ENCODE assay signal across 9 mouse cellular contexts in the genomic region with DNA sequence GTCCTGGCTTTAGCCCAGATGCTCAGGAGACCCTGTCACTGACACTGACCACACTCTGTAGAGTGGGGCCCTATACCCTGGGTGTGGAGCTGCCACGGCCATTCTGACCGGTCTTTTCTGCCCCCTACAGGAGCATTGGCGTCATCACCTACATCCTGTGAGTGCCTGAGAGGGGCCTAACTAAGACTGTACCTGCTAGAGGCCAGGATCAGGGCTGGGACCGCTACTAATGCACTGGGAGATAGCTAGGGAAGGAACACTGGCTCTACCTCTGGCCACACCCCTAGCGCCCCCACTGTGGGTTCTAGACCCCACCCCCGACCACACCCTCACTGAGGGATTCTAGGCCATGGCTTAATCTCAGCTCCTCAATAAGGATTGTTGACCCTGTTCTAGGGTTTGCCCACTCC. TPM values are rescaled to one million over a fixed set of nuclear protein-coding genes. Genes with fewer than 3 reads are reported as not detected.
DNase-seq lines count a peak whose midpoint lies in the region; ATAC-seq and TF ChIP-seq lines count a peak whose summit lies in the region.
"Had no signal": no experiment of that assay in that cellular context is flagged by ENCODE, and none has a peak within 500 bp of the region (broad histone marks: within the 10 kb centered on the region; RNA-seq: fewer than 3 reads in every experiment).

No protein-coding gene starts in this region.

- H3K27me3 ChIP-seq in heart, adult 2 months (ENCODE audit: control insufficient read depth, insufficient read depth, low read length): no peaks in the 10 kb centered on the region; the same call in 1 of the 2 replicates
- 0 out of 2 replicates have a peak, but pooled peaks cover 16% of the 10 kb centered on the region for H3K27me3 ChIP-seq in kidney, postnatal 0 days (ENCODE audit: insufficient read depth, low read length)
- no peaks in the 10 kb centered on the region for H3K27me3 ChIP-seq in stomach, postnatal 0 days (ENCODE audit: control insufficient read depth, insufficient read depth, low read length)
- H3K27me3 ChIP-seq in midbrain, embryonic 16.5 days (ENCODE audit: control insufficient read depth, insufficient read depth, low read depth, low read length): peaks cover 12% of the 10 kb centered on the region

- peak overlapping the region; percentile 97 for H3K27ac ChIP-seq in heart, adult 2 months
- H3K27ac ChIP-seq in kidney, postnatal 0 days: no peak overlapping the region
- H3K27ac ChIP-seq in stomach, postnatal 0 days (replicated peaks): peak overlapping the region; percentile 35; the same call in 1 of the 2 replicates
- H3K27ac ChIP-seq in midbrain, embryonic 16.5 days (ENCODE audit: low read length): no peak overlapping the region

- 0 out of 2 replicates have a peak, but pooled peaks cover 2% of the 10 kb centered on the region for H3K79me2 ChIP-seq in heart, adult 2 months (replicated peaks; ENCODE audit: control insufficient read depth, insufficient read depth, low read length)

- H3K9ac ChIP-seq in heart, adult 2 months (ENCODE audit: low read depth, low read length): no peak overlapping the region
- no peak overlapping the region for H3K9ac ChIP-seq in kidney, postnatal 0 days (ENCODE audit: low read depth, low read length)
- no peak overlapping the region for H3K9ac ChIP-seq in stomach, postnatal 0 days (ENCODE audit: low read length)
- H3K9ac ChIP-seq in midbrain, embryonic 16.5 days (ENCODE audit: low read depth, low read length): no peak overlapping the region

- intact Hi-C loops in heart, adult 2 months (cut with DNase I): no loop called here
- intact Hi-C loops in heart, postnatal 25 days (cut with DNase I): no loop called here

- no peak overlapping the region for H3K4me3 ChIP-seq in heart, adult 2 months
- no peak overlapping the region for H3K4me3 ChIP-seq in kidney, postnatal 0 days (replicated peaks; ENCODE audit: low read depth, low read length)
- H3K4me3 ChIP-seq in stomach, postnatal 0 days (ENCODE audit: low read depth, low read length): no peak overlapping the region
- H3K4me3 ChIP-seq in midbrain, embryonic 16.5 days (ENCODE audit: low read depth, low read length): no peak overlapping the region

- H3K4me1 ChIP-seq in heart, adult 2 months (ENCODE audit: control insufficient read depth, insufficient read depth, low read length): peaks cover 5% of the 10 kb centered on the region
- H3K4me1 ChIP-seq in kidney, postnatal 0 days (replicated peaks; ENCODE audit: insufficient read depth, low read length): peaks cover 8% of the 10 kb centered on the region; the same call in 1 of the 2 replicates
- H3K4me1 ChIP-seq in stomach, postnatal 0 days (replicated peaks; ENCODE audit: control insufficient read depth, insufficient read depth): peaks cover 2% of the 10 kb centered on the region; the same call in 1 of the 2 replicates
- H3K4me1 ChIP-seq in midbrain, embryonic 16.5 days (ENCODE audit: control insufficient read depth, insufficient read depth, low read length): peaks cover 21% of the 10 kb centered on the region

- TF ChIP-seq CTCF in heart, adult 2 months (IDR thresholded peaks at IDR 0.05): peak; percentile 44
- peak; percentile 44; the same call in 1 of the 2 replicates for TF ChIP-seq CTCF in kidney, postnatal 0 days (IDR thresholded peaks at IDR 0.05; ENCODE audit: low read depth)
- peak; percentile 61 for TF ChIP-seq CTCF in stomach, postnatal 0 days (IDR thresholded peaks at IDR 0.05; ENCODE audit: low read depth)

- H3K9me3 ChIP-seq in kidney, postnatal 0 days (replicated peaks; ENCODE audit: low read length): no peaks in the 10 kb centered on the region
- H3K9me3 ChIP-seq in stomach, postnatal 0 days (ENCODE audit: control insufficient read depth, low read length): no peaks in the 10 kb centered on the region
- H3K9me3 ChIP-seq in midbrain, embryonic 16.5 days (replicated peaks; ENCODE audit: control insufficient read depth, low read length, poor library complexity, severe bottlenecking): no peaks in the 10 kb centered on the region

- no peaks in the 10 kb centered on the region for H3K36me3 ChIP-seq in heart, adult 2 months (ENCODE audit: control insufficient read depth, insufficient read depth, low read length)
- H3K36me3 ChIP-seq in kidney, postnatal 0 days (ENCODE audit: insufficient read depth, low read length): 0 out of 2 replicates have a peak, but pooled peaks cover 14% of the 10 kb centered on the region
- peaks cover 6% of the 10 kb centered on the region; the same call in 1 of the 2 replicates for H3K36me3 ChIP-seq in stomach, postnatal 0 days (ENCODE audit: control insufficient read depth, insufficient read depth, low read length)
- H3K36me3 ChIP-seq in midbrain, embryonic 16.5 days (ENCODE audit: control insufficient read depth, insufficient read depth, low read length): peaks cover 19% of the 10 kb centered on the region

- no peak for TF ChIP-seq POLR2A in heart, adult 2 months (IDR thresholded peaks at IDR 0.05; ENCODE audit: insufficient read depth, low read depth, low read length)

- WGBS in heart, adult 2 months: 35% methylated on average over 6 of the region's 6 CpGs
- WGBS in kidney, postnatal 0 days: 66% methylated on average over 6 of the region's 6 CpGs
- WGBS in stomach, postnatal 0 days: 59% methylated on average over 6 of the region's 6 CpGs
- WGBS in midbrain, embryonic 16.5 days: 66% methylated on average over 6 of the region's 6 CpGs

- ATAC-seq in kidney, postnatal 0 days (replicated peaks; ENCODE audit: low FRiP score, low read depth): peak; percentile 14; the same call in 1 of the 2 replicates
- no peak for ATAC-seq in stomach, postnatal 0 days (ENCODE audit: low FRiP score, low TSS enrichment)
- ATAC-seq in midbrain, embryonic 16.5 days: no peak

- no peak overlapping the region for H3K4me2 ChIP-seq in kidney, postnatal 0 days (ENCODE audit: low read length)
- no peak overlapping the region for H3K4me2 ChIP-seq in stomach, postnatal 0 days (replicated peaks; ENCODE audit: low read depth)
- no peak overlapping the region for H3K4me2 ChIP-seq in midbrain, embryonic 16.5 days (ENCODE audit: low read length)

- TF ChIP-seq EP300 in heart, adult 2 months (IDR thresholded peaks at IDR 0.05; ENCODE audit: insufficient read depth, low read depth, low read length): no peak
- TF ChIP-seq EP300 in stomach, postnatal 0 days (optimal IDR thresholded peaks at IDR 0.05): no peak

- no peak for DNase-seq in heart, adult 2 months
- no peak for DNase-seq in heart, postnatal 25 days (ENCODE audit: low spot score)
- DNase-seq in retina, embryonic 14.5 days (ENCODE audit: low spot score): peak; percentile 32
- no peak for DNase-seq in retina, postnatal 1 day
- DNase-seq in kidney, postnatal 0 days (ENCODE audit: low spot score): no peak
- no peak for DNase-seq in stomach, postnatal 0 days (ENCODE audit: low spot score)
- no peak for DNase-seq in right cerebral cortex, postnatal 36 days (ENCODE audit: low spot score in 2 of 2)

RNA-seq across cellular contexts. Expression of a gene that starts 7.3 kb away (rescaled TPM):
- total RNA-seq in heart, adult 2 months (2021): not detected
- polyA plus RNA-seq in heart, adult 2 months (2012; rRNA removed): not detected in 2 replicates
- not detected for total RNA-seq in heart, postnatal 25 days (2021)
- polyA plus RNA-seq in kidney, postnatal 0 days (2015; fragmentation: Nextera tagmentation; extraction: Ambion mirVana): not detected in 2 replicates
- polyA plus RNA-seq in stomach, postnatal 0 days (2015; fragmentation: Nextera tagmentation; extraction: Ambion mirVana): 0.07 TPM in 1 of 2 replicates, not detected in the other
- not detected in 2 replicates for polyA plus RNA-seq in midbrain, embryonic 16.5 days (2015; fragmentation: Nextera tagmentation; extraction: Ambion mirVana)
- polyA plus RNA-seq: intestine, embryonic 14.5 days had no signal

RNA-seq across cellular contexts. Expression of a gene that starts 8.1 kb away (rescaled TPM):
- total RNA-seq in heart, adult 2 months (2021): 10 to 100 TPM; 27.8 to 29.0 TPM
- polyA plus RNA-seq in heart, adult 2 months (2012; rRNA removed): 30.6 and 35.5 TPM in 2 replicates
- 10 to 100 TPM; 26.4 to 28.7 TPM for total RNA-seq in heart, postnatal 25 days (2021)
- 42.8 and 43.3 TPM in 2 replicates for polyA plus RNA-seq in kidney, postnatal 0 days (2015; fragmentation: Nextera tagmentation; extraction: Ambion mirVana)
- 44.6 and 51.8 TPM in 2 replicates for polyA plus RNA-seq in stomach, postnatal 0 days (2015; fragmentation: Nextera tagmentation; extraction: Ambion mirVana)
- 52.5 and 58.3 TPM in 2 replicates for polyA plus RNA-seq in midbrain, embryonic 16.5 days (2015; fragmentation: Nextera tagmentation; extraction: Ambion mirVana)

RNA-seq across cellular contexts. Expression of a gene that starts 10.9 kb away (rescaled TPM):
- 1 to 10 TPM; 8.7 to 8.8 TPM for total RNA-seq in heart, adult 2 months (2021)
- 4.7 and 6.3 TPM in 2 replicates for polyA plus RNA-seq in heart, adult 2 months (2012; rRNA removed)
- 10 to 100 TPM in 1 of 2 experiments, 1 to 10 TPM in 1; 6.9 to 13.4 TPM for total RNA-seq in heart, postnatal 25 days (2021)
- polyA plus RNA-seq in kidney, postnatal 0 days (2015; fragmentation: Nextera tagmentation; extraction: Ambion mirVana): not detected in 2 replicates
- polyA plus RNA-seq in stomach, postnatal 0 days (2015; fragmentation: Nextera tagmentation; extraction: Ambion mirVana): 0.07 TPM in 1 of 2 replicates, not detected in the other
- 0.19 TPM in 1 of 2 replicates, not detected in the other for polyA plus RNA-seq in midbrain, embryonic 16.5 days (2015; fragmentation: Nextera tagmentation; extraction: Ambion mirVana)

RNA-seq across cellular contexts. Expression of a gene that starts 14.5 kb away (rescaled TPM):
- total RNA-seq in heart, adult 2 months (2021): 1,000 to 10,000 TPM; 1,027 to 1,244 TPM
- polyA plus RNA-seq in heart, adult 2 months (2012; rRNA removed): 887 and 1,187 TPM in 2 replicates
- total RNA-seq in heart, postnatal 25 days (2021): 1,000 to 10,000 TPM in 1 of 2 experiments, 100 to 1,000 TPM in 1; 925 to 1,035 TPM
- 560 and 590 TPM in 2 replicates for polyA plus RNA-seq in kidney, postnatal 0 days (2015; fragmentation: Nextera tagmentation; extraction: Ambion mirVana)
- 337 and 380 TPM in 2 replicates for polyA plus RNA-seq in stomach, postnatal 0 days (2015; fragmentation: Nextera tagmentation; extraction: Ambion mirVana)
- 535 and 543 TPM in 2 replicates for polyA plus RNA-seq in midbrain, embryonic 16.5 days (2015; fragmentation: Nextera tagmentation; extraction: Ambion mirVana)

RNA-seq across cellular contexts. Expression of a gene that starts 23.2 kb away (rescaled TPM):
- 10 to 100 TPM; 14.1 to 16.5 TPM for total RNA-seq in heart, adult 2 months (2021)
- polyA plus RNA-seq in heart, adult 2 months (2012; rRNA removed): 22.3 and 23.3 TPM in 2 replicates
- total RNA-seq in heart, postnatal 25 days (2021): 10 to 100 TPM; 15.6 to 17.4 TPM
- 28.4 and 32.0 TPM in 2 replicates for polyA plus RNA-seq in kidney, postnatal 0 days (2015; fragmentation: Nextera tagmentation; extraction: Ambion mirVana)
- 18.7 and 20.9 TPM in 2 replicates for polyA plus RNA-seq in stomach, postnatal 0 days (2015; fragmentation: Nextera tagmentation; extraction: Ambion mirVana)
- polyA plus RNA-seq in midbrain, embryonic 16.5 days (2015; fragmentation: Nextera tagmentation; extraction: Ambion mirVana): 49.7 and 52.2 TPM in 2 replicates

Comparison
In these comparisons a context has a peak if more than half of its experiments do, and no peak if none do; other contexts are left out.
1. H3K27ac ChIP-seq: peak in heart, adult 2 months (single experiment) and stomach, postnatal 0 days (single experiment); none in kidney, postnatal 0 days (single experiment) and midbrain, embryonic 16.5 days (single experiment).
2. Peak in every context shown above with its lines, with median percentiles within 50 percentile points of each other: CTCF ChIP-seq.